Mouse (Mus musculus) right cerebral cortex, postnatal 10 days (tissue): Measurements from ENCODE around the gene Slc51a.
"Not testable (repeated sequence)": the region's sequence is repeated elsewhere in the genome, so short reads cannot be mapped to it uniquely, and the experiment has no call there.

ENCODE experiments used
- DNase-seq, 2 experiments: peaks; one replicate each; pipeline ENCODE4 v3.0.0; 2021; ENCODE audit warnings: low spot score in 2 of 2

Slc51a gene

DNA sequence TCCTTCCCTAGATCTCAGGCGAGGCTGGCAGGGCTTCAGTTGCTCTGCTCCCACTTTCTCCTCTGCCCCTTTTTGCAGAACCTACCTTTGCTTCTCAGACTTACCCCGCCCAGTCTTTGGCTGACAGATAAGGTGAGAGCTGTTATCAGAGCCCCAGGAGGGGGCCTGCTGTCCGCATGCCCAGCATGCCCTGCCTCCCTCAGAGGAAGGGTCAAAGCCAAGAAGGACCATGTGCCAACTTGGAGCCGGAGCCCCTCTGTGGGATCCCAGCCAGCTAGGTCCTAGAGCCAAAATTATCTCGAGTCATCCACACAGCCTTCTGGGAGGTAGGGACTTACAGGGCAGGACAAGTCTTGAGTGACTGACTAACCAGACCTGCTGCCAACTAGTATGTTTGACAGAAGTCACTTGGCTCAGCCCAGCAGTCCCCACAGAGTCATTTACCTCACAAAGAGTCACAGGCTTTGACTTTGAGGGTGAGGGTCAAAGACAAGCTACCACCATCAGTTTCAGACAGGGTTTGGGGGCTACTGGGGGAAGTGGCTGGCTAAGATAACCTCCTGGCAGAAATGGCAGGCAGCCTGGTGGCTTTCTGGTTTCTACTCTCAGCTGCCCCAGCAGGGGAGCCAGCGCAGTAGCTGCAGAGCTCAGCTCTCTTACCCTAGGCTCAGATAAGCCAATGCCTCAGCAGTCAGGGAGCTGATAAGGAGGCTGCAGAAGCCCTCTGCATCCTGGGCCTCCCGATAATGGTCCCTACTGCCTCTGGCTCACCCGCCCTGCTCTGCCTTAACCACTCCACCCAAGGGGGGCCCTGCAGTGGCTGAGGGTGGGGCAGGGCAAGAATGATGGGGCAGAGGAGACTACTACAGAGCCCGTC lies 21.6 kb upstream of the Slc51a start:
- no peak for DNase-seq

DNA sequence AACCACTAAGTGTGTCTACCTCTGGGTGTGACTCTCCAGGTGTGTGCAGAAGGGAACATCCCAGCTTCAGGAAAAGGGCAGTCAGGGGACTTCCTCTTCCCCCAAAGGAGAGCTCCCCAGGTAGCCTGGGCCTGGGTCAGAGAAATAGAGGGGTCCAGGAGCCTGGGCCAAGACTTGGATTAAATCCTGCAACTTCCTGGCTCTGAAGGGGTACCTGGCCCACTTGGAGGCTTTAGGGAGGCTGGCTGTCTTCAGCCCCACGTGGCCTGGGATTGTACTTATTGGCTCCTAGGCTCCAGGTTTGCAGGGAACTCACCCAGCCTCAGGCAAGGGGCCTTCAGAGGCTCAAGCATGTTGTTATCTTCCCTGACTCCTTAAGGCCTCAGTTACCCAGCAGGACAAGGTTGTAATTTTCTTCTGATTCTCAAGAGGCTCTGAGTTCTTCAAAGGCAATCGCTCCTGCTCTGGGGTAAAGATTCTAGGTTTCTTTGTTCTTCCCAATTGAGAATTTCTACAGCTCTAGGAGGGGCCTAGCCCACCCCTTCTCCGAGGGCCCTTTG lies 20.9 kb upstream of the Slc51a start:
- no peak for DNase-seq

DNA sequence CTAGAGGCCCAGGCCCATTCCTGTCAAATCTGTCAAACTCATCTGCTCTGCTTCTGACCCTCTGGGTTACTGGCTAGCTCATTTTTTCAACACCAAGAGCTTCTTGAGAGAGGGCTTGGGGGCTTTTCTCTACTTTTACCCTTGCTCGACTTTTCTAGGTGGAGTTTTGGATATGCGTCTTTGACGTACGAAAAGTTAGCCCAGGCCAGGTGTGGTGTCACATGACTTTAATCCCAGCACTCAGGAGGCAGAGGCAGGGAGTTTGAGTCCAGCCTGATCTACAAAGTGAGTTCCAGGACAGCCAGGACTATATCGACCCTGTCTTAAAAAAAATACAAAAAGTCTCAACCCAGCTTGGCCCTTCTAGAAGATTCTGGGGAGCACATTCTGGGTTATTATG lies 20.4 kb upstream of the Slc51a start:
- no peak for DNase-seq

DNA sequence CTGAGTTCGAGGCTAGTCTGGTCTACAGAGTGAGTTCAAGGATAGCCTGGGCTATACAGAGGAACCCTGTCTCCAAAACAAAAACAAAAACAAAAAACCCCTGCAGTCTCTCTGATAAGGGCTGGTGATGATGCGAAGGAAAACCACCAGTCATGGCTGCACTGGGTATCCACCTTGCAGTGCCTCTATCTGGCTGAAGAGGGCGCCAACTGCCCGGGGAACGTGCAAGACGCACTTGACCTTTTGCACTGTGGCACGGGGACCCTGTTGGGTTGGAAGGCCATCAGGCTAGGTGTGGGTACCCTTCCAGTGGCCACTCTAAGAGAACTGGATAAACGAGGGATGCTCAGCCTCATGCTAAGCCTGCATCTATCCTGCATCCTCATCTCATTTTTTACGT lies 19.7 kb upstream of the Slc51a start:
- DNase-seq, result peak in 1 of 2 experiments; percentile 55

DNA sequence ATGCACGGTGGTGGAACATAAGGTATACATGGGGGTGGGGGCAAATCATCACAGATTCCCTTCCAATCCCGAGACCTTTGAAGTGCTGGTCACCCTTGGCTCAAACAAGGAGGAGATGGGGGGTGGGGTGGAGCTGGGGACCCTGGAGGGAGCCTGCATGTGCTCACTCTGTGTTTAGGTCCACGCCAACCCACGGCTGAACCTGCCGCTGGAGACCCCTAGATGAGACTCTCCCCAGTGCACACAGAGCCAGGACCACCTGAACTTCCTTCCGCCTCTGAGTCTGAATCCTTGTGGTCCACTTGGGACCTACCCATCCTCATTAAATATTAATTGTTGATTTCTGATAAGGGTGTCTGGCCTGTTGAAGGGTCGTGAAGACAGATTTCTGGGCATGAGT lies 19.2 kb upstream of the Slc51a start:
- no peak for DNase-seq

DNA sequence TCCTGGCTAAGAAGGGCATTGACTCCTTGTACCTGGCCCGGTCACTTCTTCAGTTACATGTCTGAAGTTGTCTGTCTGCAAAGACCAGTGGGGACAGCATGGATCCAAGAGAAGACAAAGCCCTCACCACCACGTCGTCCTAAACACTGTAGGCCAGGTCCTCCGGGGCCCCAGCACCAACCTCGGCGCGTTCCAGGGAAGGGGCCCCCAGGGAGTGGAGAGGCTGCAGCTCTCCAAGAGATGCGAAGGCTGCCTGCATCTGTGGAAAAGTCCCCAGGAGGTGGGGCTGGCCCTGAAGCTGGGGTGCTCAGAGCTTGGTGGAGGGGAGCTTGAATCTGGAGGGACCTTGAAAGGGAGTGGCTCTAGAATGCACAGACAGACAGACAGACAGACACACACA lies 18.6 kb upstream of the Slc51a start:
- no peak for DNase-seq

DNA sequence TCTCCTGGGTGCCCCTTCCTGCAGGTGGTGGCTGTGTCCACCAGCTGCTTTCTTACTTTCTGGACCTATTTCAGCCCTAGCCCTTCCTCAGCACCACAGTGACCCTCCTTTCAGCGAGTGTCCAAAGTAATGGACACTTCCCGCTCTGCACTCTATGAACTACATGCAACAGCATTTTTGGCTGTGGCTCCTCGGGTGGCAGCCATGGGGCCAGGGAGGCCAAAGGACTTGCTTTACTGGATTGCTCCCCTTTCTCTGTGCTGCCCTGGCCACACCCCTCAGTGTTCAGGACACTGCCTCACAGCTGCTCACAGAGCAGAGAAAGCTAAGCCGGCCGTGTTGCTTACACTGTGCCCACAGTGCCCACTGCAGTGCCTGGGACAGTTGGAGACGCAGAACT lies 16.0 kb upstream of the Slc51a start:
- DNase-seq, result no peak

DNA sequence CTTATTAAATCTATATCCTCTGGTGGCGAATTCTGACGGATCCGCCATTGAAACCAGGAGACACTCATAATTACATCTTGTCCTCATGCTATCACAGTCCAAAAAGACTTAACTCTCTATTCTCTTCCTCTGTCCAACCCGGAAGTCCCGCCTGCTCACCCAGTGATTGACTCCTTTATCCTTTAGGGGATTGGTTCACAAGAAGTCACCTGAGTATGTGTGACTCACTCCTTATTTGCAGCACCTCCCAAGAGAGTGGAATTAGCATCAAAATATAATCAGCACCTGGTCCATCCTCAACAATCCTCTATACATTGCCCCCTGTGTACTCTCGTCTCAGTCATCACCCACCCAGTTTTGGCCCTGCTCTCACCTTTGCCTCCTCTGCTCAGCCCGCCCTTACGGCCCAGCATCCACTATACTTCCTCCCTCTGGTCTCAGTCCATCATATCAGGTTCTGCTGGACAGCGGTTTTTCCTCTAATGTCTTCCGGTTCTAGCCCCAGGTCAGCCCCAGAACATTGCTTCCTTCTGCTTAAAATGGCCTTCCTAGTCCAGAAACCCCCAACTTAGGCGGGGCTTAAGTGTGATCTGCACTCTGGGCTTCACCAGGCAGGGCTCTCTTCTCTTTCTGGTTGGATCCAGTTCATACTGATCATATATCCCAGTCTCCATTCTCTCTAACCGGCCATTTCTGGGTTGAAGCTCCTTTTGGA lies 15.1 kb upstream of the Slc51a start:
- no peak for DNase-seq

DNA sequence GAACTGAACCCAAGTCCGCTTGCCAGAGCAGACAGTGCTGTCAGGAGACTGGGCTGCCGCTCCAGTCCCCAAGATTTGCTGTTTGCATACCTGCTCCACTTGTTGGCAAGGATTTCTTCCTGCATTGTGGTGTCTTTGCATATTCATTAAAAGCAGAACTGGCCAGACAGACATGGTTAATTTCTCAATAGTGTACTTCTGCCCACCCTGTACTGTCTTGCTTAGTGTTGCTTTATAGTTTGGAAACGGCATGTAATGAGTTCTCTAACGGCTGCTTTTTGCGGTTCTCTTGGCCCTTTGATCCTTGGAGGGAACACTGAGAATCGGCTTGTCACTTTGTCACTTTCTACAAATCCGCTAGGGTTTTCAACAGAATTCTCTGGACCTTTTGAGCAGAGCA lies 13.8 kb upstream of the Slc51a start:
- no peak for DNase-seq

DNA sequence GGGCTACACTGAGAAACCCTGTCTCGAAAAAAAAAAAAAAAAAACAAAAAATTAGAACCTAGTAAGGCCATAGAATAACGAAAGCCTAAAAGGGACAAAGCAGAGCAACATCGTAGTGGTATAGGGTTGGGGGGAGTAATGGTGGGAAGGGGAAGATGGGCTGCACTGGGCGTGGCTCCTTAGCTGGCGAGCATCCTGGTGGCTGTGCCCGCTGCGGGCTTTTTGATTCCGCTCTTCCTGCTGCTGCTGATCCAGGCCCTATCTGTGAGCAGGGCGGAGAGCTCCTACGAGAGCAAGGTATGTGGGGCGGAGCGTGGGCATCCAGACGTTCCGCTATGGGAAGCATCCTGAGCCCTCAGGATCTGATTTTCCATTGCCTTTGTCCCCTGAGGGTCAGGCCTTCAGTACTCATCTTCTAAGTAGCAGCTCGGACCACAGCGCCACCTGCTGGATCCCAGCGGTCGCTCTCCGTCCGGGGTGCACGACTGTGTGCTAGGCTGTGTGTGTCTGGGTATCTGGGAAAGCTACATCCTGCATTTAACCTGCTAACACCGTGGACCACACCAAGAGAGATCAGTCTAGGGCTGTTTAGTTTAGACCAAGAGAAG lies 11.9 kb upstream of the Slc51a start:
- peak; percentile 84 to 90 for DNase-seq

DNA sequence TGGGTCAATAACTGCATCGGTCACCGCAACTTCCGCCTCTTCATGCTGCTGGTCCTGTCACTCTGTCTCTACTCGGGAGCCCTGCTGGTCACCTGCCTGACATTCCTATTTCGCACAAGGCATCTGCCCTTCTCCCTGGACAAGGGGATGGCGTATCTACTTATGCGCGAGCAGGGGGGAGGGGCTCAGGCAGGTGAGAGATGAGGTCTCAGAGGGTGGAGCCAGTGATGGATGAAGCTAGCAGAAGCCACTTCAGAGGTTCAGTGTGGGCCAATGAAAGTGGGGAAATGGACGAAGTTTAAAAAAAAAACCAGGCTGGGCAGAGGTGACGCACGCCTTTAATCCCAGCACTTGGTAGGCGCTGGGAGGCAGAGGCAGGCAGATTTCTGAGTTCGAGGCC lies 11.3 kb upstream of the Slc51a start:
- no peak for DNase-seq

DNA sequence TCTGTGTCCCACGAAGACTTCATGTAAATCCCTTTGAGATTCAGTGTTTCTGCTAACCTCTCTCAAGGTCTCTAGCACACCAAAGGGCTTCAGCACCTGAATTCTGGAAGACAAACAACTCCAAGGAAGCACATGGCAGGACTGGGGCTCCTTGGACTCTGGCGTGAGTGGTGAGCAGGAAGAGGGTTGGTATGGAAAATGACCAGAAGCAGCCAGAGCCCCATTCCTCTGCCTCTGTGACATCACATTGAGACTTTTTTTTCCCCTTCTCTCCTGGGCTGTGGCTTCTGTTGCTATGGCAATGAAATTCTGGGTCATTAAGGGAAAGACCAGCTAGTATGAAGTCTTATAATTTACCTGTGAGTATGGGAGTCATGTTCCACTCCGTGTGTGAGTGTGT lies 8.3 kb upstream of the Slc51a start, which contains the start of gene Zdhhc19:
Gene Zdhhc19, plus strand, starts transcription at position 301 of the 400 bp plus-strand sequence.
- DNase-seq, result no peak

DNA sequence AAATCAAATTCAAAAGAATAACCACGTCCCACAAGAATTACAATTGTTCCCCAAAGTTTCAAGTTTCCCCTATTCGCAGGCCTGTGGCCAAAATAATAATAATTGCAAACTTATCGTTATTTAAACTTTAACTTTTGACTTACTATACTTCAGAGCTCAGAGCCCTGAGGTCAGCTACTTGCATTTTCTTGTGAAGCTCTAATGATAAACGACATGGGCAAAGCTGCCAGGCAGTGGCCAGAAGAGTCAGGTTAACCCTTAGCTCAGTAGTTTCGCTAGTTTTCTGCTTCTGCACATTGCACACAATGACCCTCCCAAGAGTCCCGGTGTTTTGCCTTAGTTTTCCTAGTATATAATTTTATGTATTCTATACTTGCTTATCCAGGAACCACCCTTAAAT lies 6.7 kb upstream of the Slc51a start:
- DNase-seq, result not testable (repeated sequence)

DNA sequence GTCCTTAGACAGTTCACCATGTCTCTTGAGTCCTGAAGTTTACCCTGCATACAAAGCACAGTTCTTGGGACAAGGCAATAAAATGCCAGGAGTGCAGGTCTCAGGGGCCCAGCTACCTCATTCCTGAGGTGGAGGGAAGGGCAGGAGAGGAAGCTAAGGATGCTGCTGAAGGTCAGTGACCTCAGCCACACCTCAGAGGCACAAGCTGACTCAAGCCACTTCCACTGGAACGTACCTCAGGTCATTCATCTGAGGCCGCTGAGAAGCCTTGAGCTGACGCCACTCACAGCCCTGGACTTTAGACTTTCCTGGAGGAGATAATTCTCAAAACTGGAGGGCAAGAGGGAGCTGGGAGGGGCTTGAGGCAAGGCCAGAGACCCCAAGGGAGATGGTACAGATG lies 1.3 kb upstream of the Slc51a start:
- DNase-seq, result no peak

DNA sequence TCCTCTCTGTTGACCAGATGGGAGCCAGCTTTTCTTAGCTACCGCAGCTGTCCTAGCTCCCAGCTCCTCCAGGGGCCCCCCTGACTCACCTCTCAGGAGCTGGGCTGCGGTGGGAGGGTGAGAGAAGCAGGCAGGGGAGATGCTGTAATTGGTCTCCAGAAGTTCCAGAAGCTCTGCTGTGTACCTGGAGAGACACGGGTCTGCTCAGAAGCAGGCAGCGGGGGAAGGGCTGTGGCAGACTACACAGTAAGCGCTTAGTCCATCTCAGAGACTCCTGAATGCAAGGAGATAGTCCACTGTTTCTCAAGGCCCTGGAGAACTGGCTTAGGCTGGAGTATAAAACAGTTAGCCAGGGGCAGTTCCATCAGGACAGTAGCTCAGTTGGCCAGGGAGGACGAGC lies 1.6 kb downstream of the Slc51a start:
- no peak for DNase-seq

DNA sequence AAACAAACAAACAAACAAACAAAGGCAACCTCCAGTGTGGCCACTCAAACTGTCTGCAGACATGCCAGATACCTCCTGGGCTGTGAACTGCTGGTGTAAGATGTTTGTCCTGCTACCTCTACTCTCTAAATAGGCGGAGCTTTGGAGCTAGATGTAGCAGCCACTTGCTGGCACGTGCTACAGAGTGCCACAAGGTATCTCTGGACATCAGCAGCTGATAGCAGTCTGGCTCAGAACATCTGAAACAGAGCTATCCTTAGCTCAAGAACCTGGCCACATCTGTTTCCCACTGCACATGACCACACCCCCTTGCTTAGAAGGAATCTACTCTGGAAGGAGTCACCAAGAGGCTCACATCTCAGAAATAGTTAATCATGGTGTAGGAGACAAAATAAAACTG lies 2.5 kb downstream of the Slc51a start:
- DNase-seq, result no peak

DNA sequence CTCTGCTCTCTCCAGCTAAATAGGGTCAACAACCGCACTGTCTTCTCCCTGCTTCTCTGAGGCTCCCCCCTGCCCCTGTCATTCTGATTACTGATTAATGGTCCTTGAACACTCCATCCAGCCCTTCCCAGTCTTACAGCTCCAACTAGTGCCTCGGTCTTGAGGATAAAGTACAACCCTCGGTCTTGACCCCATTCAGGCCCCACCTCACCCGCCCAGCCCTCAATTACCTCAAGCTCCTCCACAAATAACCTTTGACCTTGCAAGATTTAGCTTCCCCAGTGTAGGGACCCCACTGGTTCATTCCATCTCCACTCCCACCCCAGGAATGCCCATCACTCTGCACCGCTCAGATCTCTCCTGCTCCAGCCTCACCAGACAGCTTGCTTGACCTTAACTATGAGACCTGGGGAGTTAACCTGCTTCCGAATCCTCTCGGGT lies 3.2 kb downstream of the Slc51a start:
- no peak for DNase-seq

DNA sequence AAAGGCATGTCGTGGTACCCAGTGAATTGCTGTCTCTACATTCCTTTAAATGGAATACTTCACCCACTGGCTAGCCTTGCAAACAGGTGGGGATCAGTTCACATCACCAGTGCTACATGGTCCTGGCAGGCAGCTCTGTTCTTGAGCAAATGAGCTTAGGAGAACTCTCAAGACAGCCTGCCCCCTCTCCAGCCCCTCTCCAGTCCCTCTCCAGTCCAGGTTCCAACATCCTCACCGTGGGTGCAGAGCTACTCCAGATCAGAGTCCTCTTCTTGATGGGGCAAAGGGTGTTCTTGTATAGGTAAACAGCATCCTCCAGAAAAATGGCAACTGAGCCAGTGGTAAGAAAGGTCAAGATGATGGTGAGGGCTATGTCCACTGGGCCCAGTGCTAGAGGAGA lies 8.3 kb downstream of the Slc51a start:
- DNase-seq, result no peak

DNA sequence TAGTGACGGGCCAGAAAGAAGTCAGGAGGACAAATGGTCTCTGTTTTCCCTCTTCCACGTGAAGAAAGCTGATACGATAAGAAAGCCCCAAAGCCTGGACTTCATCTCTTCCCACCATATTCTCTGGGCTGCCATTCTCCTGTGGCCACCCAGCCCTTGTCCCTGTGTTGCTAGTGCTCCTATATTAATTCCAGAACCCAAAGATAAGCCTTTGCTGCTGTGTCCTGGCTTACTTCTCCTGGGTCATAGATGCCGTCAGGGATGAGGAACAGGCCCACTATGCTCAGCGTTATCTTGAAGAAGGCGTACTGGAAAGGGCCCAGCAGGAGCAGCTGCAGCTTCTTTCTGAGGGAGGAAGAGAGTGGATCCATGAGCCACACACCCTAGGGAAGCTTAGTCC lies 10.4 kb downstream of the Slc51a start:
- no peak for DNase-seq

DNA sequence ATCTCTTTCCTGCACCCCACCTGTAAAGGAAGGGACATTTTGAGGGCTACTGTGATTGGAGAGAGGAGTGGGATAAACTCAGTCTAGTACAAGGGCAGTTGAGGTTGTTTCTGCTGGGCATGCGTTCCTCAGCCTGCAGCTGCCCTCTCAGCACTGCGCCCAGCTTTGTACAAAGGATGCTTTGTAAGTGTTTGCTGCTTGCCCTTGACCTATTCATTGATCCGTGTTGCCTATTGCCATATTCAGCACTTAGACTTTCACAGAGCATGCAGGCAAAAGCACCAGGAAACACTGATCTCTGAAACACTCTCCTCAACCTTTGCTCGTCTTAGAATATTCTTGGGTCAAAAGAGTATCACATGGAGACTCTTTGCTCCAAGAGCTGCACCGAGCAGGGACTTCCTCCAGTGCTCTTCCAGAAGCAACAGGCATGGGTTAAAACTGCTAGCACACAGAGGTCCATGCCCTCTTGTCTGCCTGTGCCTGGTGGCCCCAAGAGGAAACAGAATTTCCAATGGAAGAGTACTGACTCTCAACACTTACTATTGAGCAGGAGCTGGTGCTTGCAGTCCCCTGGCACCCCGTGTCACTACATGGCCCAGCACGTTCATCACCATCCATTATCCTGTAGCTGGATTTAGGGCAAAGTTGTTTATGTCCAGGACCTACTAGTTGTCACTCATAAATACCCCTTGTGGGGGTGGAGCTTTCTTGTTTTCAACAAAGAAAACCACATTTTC lies 15.2 kb downstream of the Slc51a start:
- DNase-seq, result no peak

DNA sequence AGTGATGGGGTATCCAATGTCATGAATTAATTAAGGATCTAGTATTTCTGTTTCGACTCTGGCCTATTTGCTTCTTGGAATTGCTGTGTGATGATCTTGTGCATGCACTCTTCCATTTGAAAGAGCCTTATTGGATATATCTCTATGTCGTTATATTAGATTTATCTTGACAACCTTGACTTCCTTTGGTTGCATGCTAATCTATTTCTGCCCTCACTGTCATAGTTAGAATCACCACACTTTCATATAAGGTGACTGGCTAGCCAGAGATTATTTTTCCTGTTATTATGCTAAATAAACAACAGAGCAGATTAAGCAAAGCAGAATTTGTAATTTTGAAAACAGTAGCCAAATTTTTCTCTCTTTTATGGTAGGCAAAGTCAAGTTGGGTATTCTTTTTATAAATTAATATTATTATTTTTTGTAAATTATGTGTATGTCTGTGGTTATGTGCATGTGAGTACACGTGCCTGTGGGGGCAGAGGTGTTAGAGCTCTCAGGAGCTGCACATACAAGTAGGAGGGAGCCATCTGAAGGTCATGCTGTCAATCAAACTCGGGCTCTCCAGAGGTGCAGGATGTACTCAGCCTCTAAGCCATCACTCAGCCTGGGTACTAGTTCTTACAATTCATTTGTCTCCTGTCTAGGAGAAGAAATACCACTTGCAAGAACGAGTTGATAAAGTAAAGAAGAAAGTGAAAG lies 18.1 kb downstream of the Slc51a start:
- no peak for DNase-seq
